Mouse (Mus musculus) G1E (cell line): ENCODE measurements around the gene Otop2.

Experiments used
- CTCF ChIP-seq: IDR thresholded peaks from 2 replicates; pipeline ENCODE4 v1.5.1; 2012; ENCODE audit warnings: low read depth, low read length, inconsistent platforms, mixed read lengths
- GATA1 ChIP-seq: IDR thresholded peaks from 2 replicates; pipeline ENCODE4 v1.6.1; 2012; ENCODE audit warnings: borderline replicate concordance, low read length, inconsistent platforms, mixed read lengths
- GATA2 ChIP-seq: IDR thresholded peaks from 2 replicates; pipeline ENCODE4 v1.6.1; 2012; ENCODE audit warnings: low read depth, low read length, inconsistent platforms, borderline replicate concordance
- POLR2AphosphoS5 ChIP-seq: IDR thresholded peaks from 2 replicates; pipeline ENCODE4 v1.6.1; 2012; ENCODE audit warnings: low read depth, low read length, inconsistent platforms; ENCODE audit not compliant: insufficient replicate concordance

- no peak for TF ChIP-seq GATA1
- TF ChIP-seq CTCF = no peak
- TF ChIP-seq GATA2 = no peak
- no peak for TF ChIP-seq POLR2AphosphoS5
Observed at GRCm38 (mm10) chr11:115278176-115278575, 28.8 kb upstream of the Otop2 start.
